Mouse (Mus musculus) ZHBTc4 (cell line): ENCODE measurements around the gene Asap3.

Experiments
- DNase-seq: peaks from one replicate; pipeline ENCODE4 v3.0.0-alpha.2; 2011; ENCODE audit warnings: low read depth, low spot score

Asap3 gene

DNA sequence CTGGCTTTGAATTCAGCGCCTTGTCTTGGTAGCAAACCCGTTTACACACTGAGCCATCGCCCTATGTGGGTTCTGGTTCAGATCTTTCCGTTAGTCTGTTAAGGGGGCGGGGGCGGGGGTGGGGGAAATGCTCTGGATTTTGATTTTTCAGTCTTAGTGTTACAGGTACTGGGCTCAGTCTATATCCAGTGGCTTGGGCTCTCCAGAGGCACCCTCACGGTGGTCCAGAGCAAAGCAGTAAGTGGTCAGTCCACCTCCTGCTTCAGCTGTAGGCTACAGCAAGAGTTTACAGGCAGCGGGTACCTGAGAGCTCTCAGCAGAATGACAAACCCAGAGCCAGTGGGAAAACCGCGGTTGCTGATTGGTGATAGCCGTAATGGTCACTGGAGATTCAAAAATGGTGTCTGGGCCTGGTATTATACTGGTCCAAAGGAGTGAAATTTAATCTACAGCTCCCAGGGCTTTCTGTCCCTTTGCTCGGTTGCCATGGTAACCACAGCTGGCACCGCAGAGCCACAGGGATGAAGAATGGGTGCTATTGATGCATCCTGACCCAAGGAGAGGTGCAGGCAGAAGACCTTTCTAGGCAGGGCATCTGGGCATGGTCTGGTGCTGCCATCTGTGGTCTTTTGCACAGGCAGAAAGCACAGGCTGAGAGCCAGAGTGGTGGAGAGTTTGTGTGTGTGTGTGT lies 17.5 kb downstream of the Asap3 start:
- no peak for DNase-seq

DNA sequence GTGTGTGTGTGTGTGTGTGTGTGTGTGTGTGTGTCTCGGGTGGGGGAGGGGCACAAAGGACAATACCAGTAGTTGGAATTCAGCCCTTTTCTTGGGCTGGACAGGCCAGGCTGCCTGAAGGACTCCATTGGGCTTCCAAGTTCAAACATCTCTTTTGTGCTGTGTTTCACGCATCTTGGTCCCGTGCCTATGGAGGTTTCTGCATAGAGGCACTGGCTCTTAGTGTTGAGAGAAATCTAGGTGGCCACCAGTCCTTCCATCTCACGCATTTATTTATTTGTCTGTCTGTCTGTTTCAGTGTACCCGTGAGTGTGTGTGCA lies 18.0 kb downstream of the Asap3 start:
- DNase-seq = no peak

DNA sequence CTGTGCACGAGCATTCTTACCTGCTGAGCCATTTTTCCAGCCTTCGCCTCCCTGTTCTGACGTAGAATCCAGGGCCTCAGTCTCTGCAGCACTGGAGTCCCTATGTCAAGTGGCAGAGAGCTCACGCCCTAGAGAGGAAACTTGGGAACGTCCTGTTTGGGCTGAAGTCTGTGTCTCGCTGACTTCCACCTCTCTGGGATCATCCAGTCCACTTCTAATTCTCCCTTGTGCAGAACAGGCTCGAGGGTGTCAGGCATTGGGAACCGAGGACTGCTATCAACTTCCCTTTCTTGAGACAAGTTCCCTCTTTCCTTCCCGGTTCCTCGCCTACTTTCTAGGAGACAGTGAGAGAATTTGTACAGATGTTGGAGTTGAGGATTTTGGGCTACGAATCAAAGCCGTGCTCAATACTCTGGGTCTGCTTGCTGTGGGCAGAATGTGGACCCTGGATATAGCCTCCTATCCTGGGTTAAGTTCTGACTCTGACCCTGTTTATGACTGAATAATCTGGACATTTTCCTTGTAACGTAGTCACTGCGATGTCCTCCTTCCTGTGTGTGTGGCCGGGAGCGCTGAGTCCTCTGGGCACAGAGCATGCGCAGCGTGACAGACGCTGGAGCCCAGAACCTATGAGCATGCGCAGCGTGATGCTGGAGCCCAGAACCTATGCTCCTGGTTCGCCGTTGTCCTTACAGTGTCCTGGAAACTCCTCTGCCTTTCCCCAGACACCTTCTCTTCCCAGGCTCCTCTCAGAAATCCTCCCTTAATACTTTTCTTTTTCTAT lies 18.7 kb downstream of the Asap3 start:
- peak; percentile 90 for DNase-seq

DNA sequence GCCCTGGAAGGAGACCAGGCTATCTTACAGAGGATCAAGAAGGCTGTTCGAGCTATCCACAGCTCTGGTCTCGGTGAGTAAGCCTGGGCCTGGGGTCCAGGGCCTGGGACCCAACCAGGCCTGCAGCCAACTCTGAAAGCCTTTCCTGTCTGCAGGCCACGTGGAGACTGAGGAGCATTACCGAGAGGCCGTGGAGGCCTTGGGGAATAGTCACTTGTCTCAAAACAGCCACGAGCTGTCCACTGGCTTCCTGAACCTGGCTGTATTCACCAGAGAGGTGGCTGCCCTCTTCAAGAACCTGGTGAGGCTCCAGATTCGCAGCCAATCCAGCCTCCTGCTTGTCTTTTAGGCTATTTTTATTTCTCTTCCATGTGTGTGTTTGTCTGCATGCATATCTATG lies 21.2 kb downstream of the Asap3 start:
- no peak for DNase-seq

DNA sequence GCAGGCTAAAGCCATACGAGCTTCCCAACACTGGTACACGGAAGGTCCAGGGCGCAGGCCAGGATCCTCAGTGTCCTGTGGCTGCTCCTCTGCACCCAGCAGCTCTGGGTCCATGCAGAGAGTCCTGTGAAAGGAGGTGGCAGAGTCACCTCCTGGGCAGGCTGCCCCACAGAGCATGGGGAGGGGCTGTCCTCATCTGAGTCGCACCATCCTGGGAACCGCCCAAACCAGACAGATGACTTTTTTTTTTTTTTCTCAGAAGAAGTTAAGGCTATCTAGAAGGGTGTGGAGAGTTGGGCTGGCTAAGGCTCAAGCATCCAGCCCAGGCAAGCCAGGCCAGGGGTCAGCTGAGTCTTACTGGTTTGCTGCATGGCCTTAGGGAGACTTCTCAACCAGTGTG lies 22.5 kb downstream of the Asap3 start:
- peak; percentile 35 for DNase-seq

DNA sequence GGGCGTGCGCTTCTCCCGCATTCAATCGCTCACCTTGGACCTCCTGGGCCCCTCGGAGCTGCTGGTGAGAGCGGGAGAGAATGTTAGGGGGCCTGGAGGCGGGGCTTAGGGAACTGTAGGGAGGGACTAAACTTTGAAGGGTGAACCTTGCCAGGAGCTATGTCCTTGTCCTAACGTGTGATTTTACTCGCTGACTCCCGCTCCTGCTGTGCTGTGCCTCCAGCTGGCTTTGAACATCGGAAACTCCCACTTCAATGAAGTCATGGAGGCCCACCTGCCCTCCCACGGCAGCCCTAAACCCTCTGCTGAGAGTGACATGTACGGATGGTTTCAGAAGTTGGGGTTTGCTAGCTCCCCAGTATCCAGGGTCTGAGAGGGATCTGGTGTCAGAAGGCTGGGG lies 32.5 kb downstream of the Asap3 start:
- DNase-seq = no peak

DNA sequence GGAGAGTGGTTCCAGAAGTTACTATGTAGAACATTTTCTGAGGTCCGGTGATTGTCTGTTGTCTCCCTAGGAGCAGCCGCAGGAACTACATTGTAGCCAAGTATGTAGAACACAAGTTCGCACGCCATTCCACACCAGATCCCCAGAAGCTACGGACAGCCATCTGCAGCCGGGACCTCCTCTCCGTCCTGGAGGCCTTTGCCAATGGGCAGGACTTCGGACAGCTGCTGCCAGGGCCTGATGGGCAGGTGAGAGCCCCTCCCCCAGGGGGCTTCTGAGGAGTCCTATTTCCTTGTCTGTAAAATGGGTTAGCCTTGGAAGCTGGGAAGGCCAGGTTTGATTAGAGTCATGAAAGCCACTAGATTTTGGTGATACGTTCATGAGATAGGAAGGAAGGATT lies 32.9 kb downstream of the Asap3 start:
- DNase-seq = no peak

DNA sequence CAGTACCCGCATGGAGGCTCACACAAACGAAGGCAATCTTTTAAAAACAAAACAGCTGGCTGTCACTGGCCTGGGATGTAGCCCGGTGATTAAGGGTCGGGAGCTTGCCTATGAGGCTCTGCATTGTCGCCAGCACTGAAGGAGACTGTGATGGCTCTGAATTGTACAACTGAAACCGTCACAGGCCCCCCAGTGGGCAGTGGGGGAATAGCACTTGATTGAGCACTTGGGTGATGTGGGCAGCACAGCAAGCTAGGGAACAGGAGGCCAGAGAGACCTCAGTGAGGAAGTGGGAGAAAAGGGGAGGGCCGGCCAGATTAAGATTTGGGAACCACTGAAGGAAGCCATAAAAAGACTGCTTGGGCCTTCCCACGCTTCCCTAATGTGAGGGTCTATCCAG lies 33.5 kb downstream of the Asap3 start:
- DNase-seq = peak; percentile 89

DNA sequence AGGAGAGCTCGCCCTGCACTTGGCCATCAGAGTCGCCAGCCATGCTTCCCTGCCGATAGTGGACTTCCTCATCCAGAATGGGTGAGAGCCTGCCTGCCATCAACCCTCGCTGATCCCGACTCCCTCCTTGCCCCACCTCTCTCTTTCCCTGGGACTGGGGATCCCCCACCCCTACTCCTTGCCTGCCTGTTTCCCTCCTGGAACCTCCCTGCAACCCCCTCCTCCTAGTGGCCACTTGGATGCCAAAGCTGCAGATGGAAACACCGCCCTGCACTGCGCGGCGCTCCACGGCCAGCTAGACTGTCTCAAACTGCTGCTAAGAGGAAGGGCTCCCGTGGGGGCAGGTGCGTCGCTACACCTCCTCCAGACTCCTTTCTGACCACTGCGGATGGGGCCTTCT lies 34.0 kb downstream of the Asap3 start:
- no peak for DNase-seq

DNA sequence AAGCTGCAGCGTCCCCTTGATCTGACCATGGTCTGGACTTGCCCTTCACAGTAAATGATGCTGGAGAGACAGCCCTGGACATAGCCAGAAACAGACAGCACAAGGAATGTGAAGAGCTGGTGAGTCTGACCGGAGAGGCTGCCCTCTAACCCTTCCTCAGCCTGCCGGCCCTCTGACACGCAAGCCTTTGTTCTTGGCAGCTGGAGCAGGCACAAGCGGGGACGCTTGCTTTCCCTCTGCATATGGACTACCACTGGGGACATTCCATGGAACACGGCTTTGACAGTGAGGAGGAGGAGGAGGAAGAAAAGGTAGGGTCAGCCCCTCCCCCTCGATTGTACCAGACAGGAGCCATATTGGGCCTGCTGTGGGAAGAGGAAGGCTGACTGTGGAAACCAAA lies 34.8 kb downstream of the Asap3 start:
- DNase-seq = no peak

DNA sequence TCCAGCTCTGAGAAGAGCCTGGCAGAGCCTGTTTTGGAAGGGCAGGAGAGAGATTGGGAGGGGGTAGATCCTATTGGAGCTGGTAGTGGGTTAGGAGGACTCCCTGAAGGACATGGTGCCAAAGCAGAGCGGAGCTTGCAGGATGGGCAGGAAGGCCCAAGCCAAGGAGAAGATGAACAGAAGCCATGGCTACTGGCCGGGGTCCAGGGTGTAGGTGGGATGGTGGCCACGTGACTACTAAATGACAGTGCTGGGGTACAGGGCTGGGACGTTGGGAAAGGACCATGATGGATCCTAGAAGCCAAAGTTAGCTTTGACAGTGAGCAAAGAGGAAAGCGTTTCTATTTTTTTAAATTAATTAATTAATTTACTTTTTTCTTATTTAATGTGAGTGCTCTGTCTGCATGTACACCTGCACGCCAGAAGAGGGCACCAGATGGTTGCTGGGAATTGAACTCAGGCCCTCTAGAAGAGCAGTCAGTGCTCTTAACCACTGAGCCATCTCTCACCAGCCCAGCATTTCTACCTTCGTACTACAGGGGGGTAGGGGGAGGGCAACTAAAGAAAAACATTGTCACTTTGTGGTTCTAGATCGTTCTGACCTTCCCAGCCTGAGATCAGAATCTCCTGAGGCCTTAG lies 36.0 kb downstream of the Asap3 start:
- peak; percentile 61 for DNase-seq

DNA sequence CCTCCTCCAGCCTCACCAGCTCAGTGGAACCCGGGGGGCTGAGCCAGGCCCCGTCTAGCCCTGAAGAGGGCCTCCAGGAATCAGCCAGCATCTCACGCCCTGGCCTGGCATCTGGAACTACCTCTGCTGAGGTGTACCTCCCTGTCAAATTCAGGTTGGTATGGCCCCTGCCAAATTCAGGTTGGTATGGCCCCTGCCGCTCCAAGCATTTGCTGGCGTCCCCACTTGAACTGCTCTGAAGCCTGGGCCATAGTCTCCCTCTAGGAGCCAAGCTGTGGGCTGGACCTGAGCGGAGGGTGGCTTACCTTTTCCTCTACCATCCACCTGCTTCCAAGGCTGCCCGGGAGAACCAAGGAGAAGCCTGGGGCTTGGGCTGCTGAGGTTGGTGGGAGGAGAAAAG lies 36.6 kb downstream of the Asap3 start:
- DNase-seq = no peak

DNA sequence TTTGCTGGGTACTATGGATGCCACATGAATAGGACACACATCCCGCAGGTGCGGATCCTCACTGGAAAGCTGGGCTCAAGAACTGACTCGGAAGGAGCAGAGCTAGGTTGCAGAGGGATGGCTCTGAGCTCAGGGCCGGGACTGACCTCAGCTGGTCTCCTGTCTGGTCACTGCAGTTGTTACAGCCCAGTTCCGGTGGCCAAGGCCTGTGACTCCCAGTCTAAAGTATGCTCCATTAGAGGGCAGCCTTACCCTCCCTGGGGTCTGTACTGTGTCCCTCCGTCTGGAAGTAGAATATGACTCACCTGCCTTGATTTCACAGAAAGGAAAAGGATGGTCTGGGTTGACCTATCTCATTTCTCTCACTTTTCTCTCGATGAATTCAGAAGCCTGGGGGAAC lies 38.0 kb downstream of the Asap3 start:
- DNase-seq = no peak

DNA sequence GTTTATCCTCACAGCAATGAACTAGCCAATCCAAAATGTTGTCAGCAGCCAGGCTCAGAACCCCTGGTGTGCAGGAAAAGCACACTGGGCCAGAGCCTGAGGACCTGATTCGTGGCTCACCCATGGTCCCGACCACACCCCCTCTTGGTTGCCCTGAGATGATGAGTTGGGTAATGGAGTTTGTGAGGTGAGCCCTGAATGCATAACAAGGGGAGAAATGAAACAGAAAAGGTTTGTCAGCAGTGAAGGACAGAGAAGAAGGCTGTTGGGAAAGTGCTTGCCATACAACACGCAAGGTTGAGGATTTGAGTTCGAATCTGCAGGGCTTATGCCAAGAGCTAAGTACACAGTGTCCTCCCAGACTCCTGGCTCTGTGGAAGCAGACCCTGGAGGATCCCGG lies 39.5 kb downstream of the Asap3 start:
- peak; percentile 61 for DNase-seq

DNA sequence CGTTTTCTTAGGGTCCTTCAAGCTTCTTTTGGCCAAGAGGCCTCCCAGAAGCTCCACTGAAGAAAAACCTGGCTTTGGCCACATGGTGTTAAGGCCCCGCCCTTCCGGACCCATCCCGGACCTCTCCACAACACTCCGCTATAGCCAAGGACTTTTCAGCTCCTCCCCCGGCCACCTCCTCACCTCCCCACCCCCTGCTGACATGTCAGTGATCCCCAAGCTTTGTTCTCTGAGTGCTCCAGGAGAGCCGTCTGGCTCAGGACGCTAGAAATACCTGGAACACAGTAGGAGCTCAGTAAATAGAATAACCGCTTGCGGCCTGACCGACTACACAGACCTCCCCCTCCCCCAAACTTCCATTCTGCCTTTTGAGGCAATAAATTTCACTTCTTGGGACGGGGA lies 40.4 kb downstream of the Asap3 start:
- peak; percentile 98 for DNase-seq

DNA sequence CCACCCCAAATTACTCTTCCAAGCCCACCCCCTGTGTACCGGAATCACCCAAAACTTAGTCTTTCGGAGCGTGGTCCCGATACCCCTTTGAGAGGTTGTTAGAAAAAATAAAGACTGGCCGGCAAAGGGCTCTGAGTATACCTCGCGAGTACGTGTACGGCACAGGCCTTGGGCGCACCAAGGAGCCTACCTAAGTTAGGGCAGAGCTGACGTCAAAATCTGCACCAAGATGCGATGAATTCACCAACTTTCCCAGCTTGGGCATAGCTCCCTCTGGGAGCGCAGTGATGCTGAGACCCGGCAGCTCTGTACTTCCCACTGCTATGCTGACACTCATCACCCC lies 41.2 kb downstream of the Asap3 start:
- no peak for DNase-seq

DNA sequence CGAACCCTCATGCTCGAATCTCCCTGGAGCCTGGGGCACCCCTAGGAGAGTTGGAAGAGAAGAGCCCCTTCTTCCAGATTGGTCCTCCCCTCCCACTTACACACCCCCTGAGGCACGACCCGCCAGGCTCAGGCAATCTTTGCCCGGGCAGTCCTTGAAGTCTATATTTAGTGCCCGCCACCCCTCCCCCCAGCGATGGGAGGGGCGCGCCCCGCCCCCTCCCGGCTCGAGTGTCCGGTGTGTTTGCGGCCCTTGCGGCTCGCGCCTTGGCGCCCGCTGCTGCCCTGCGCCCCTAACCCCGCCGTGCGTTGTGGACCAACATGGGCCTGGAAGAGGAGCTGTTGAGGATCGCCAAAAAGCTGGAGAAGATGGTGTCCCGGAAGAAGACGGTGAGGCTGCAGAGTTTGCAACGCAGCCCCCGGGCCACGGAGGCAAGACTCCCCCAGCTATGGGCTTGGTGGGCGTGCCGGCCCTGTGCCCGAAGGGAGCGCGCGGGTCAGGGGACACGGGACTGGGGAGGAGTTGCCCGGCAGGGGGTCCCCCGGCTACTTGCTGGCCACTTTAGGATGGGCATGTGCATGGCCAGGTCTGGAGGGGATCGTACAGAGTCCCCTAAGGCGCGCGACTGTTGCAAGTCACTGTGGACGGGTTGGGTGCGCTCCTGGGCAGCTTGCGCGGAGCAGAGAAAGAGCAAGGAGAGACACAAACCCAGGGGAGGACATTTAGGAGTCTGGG lies 41.7 kb downstream of the Asap3 start, which contains the start of gene Tcea3:
Gene Tcea3 (plus strand): TSS at position 1 of the 735 bp plus-strand sequence.
- DNase-seq = peak; percentile 81

DNA sequence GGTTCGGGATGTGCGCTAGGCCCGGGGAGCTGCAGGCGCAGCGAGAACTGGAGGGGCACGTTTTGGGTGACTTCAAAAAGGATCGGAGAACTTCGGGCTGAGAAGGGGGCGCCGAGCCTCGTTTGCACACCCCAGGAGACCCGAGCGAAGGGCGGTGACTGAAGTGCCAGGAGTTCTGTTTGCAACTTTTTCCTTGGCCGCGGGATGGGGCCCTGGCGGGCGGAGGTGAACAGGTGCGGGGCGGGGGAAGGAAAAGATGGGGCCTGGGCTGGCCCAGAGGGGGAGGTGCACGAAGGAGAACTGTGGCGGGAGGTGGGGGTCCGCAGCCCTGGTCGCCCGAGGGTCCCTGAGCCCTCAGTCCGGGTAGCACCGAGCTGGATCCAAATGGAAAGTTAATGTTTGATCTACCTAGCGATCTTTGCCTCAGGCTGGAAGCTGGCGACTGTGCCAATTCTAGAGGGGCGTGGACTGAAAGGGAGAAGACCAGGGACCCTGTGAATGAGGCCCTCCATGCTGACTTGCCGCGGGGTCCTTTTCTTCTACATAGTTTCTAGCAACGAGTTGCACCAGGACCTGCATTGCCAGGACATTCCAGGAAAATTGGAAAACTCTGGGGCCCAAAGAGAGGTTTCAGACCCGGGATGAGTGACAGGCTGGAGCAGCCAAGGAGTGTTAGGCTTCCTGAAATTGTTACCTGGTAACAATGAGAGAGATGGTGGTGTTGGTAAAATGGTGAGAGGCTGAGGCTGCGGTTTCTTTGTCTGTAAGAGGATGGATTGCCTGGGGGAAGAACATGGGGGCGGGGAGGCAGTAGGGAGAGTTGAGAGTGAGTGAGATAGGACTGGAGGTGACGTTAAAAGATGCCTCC lies 42.5 kb downstream of the Asap3 start:
- DNase-seq = peak; percentile 70

DNA sequence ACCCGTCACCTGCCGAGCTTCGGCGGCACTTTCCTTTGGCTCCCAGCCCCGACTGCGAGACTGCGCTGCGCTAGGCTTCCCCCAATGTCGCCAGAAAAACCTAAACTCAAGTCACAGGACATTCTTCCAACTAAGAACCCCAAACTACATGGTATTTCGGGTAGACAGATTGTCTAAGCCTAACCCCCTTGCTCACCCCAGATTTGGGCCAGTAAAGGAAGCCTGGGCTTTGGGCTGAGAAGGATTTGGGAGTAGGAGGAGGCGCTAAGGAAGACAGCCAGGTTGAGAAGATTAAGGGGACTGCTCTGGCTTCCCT lies 43.1 kb downstream of the Asap3 start:
- no peak for DNase-seq

DNA sequence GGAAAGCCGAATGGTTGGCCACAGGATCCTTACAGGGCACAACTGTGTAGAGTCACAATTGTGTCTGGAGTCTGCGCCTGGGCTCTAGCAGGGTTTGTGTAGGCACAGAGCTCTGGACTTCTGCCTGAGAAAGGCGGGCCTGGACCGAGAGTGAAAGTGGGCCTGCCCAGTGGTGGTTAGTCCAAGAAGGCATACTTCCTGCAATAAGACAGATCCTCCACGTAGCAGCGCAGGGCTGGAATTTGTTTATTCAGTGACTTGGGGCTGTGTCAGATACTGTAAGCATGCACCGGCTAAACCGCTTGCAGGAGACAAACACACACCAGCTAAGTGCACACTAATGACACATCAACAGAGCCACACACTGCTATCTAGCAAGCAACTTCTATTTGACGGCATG lies 43.6 kb downstream of the Asap3 start:
- no peak for DNase-seq

DNA sequence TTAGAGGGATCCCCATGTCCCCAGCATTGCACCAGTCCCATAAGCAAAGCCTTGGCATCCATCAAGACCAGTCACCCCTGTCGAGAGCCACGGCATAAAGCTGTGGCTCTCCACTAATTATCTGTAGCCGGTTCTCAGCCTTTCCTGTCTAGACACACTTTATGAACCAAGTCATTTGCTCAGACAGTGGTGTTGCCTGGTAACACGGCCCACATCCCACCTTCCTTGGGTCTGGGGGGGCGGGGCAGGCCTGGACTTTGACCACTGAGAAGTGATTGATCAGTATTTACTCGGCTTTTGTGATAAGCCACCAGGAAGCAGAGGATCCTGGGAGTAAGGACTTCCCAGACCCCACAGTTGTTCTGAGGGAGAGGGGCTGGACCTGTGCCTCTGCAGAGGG lies 49.8 kb downstream of the Asap3 start:
- no peak for DNase-seq

DNA sequence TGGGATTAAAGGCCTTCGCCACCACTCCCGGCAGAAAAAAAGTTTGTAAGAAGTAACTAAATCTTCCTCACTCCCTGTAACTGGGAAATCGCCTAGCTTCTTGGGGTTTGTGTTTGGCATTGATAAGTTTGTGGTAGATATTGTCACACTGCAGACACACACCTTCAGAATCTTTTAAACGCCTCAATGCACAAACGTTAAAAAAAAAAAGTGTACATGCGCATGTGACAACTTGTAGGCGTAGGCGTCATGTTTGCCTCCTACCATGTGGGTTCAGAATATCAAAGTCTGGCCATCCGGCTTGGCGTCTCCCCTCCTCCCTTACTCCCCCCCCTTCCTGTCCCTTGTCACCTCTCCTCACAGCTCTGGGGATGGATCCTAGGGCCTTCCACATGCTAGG lies 50.5 kb downstream of the Asap3 start:
- DNase-seq = no peak
